Mouse (Mus musculus): ENCODE results near the gene Alyref. TPM values are rescaled to one million over a fixed set of nuclear protein-coding genes. Genes with fewer than 3 reads are reported as not detected.

Alyref gene
- total and polyA plus RNA-seq, 3 experiments, result 600 to 1,072 TPM; not detected in 1

GRCm38 (mm10) chr11:120628601-120629340, 30.6 kb upstream of the Alyref start:
- TF ChIP-seq POLR2AphosphoS5 (IDR thresholded peaks at IDR 0.05; ENCODE audit: borderline replicate concordance, low read depth, low read length), result no peak
- TF ChIP-seq SMC3 (IDR thresholded peaks at IDR 0.05; ENCODE audit: low read depth, low read length), result no peak
- TF ChIP-seq NELFE (IDR thresholded peaks at IDR 0.05; ENCODE audit: low read depth, low read length), result no peak
- TF ChIP-seq E2F4 (IDR thresholded peaks at IDR 0.05; ENCODE audit: borderline replicate concordance, low read depth, low read length), result no peak
- TF ChIP-seq MAZ (IDR thresholded peaks at IDR 0.05; ENCODE audit: low read depth, low read length), result no peak
- TF ChIP-seq ZC3H11A (IDR thresholded peaks at IDR 0.05; ENCODE audit: low read depth, low read length), result no peak
- TF ChIP-seq TAL1 (IDR thresholded peaks at IDR 0.05; ENCODE audit: low read length), result no peak
- no peak for TF ChIP-seq TCF12 (IDR thresholded peaks at IDR 0.05; ENCODE audit: low read depth, low read length)
- no peak for TF ChIP-seq KAT2A (conservative IDR thresholded peaks at IDR 0.05; ENCODE audit: low read depth, low read length)
- no peak for TF ChIP-seq JUND (IDR thresholded peaks at IDR 0.05; ENCODE audit: low read depth, low read length)
- no peak for TF ChIP-seq POLR2A (IDR thresholded peaks at IDR 0.05; ENCODE audit: control insufficient read depth in 1 of 2, insufficient read depth in 1 of 2, low read depth in 1 of 2, low read length in 2 of 2, poor library complexity in 1 of 2)
- TF ChIP-seq HCFC1 (IDR thresholded peaks at IDR 0.05; ENCODE audit: low read depth, low read length), result no peak
- no peak for TF ChIP-seq ELF1 (IDR thresholded peaks at IDR 0.05; ENCODE audit: low read depth, low read length)
- TF ChIP-seq CTCF (IDR thresholded peaks at IDR 0.05 in 2 of 3, conservative IDR thresholded peaks at IDR 0.05 in 1 of 3; ENCODE audit: control insufficient read depth in 1 of 3, insufficient read depth in 1 of 3, low read depth in 2 of 3, low read length in 3 of 3, poor library complexity in 1 of 3, severe bottlenecking in 1 of 3), result no peak
- no peak for TF ChIP-seq CHD2 (IDR thresholded peaks at IDR 0.05; ENCODE audit: low read length)
- TF ChIP-seq MXI1 (IDR thresholded peaks at IDR 0.05; ENCODE audit: low read depth, low read length), result no peak
- TF ChIP-seq ZMIZ1 (IDR thresholded peaks at IDR 0.05; ENCODE audit: low read depth, low read length), result no peak
- Histone ChIP-seq H3K4me3 (ENCODE audit: control insufficient read depth in 1 of 2, insufficient read depth in 1 of 2, low read depth in 2 of 2, low read length in 2 of 2) (no peak overlapping the region), H3K27ac (ENCODE audit: control insufficient read depth, low read depth, low read length) (no peak overlapping the region), H3K36me3 (ENCODE audit: control insufficient read depth in 1 of 2, insufficient read depth in 2 of 2, low read length in 2 of 2) (peaks cover 3 to 32% of the 10 kb centered on the region in 2 experiments; a peak in 3 of 4 replicates), H3K9me3 (replicated peaks; ENCODE audit: insufficient read depth, low read length) (no peaks in the 10 kb centered on the region), H3K9ac (ENCODE audit: control insufficient read depth, low read depth, low read length, poor library complexity, severe bottlenecking) (no peak overlapping the region), H3K4me1 (ENCODE audit: control insufficient read depth in 1 of 2, insufficient read depth in 2 of 2, low read length in 2 of 2) (peaks cover 19 to 39% of the 10 kb centered on the region in 2 experiments), H3K27me3 (ENCODE audit: control insufficient read depth in 1 of 2, insufficient read depth in 2 of 2, low read length in 2 of 2) (no peaks in the 10 kb centered on the region), H3K79me2 (ENCODE audit: control insufficient read depth, insufficient read depth, low read length, poor library complexity) (peaks cover 65% of the 10 kb centered on the region)
- DNase-seq (ENCODE audit: low read depth, low spot score), result no peak

- peaks cover 19 to 40% of the 10 kb centered on the region in 2 experiments for H3K4me1 ChIP-seq (ENCODE audit: control insufficient read depth in 1 of 2, insufficient read depth in 2 of 2, low read length in 2 of 2)
- no peak overlapping the region for H3K9ac ChIP-seq (ENCODE audit: control insufficient read depth, low read depth, low read length, poor library complexity, severe bottlenecking)
- no peak overlapping the region for H3K27ac ChIP-seq (ENCODE audit: control insufficient read depth, low read depth, low read length)
- no peak overlapping the region for H3K4me3 ChIP-seq (ENCODE audit: control insufficient read depth in 1 of 2, insufficient read depth in 1 of 2, low read depth in 2 of 2, low read length in 2 of 2)
- peaks cover 65% of the 10 kb centered on the region for H3K79me2 ChIP-seq (ENCODE audit: control insufficient read depth, insufficient read depth, low read length, poor library complexity)
- H3K36me3 ChIP-seq (ENCODE audit: control insufficient read depth in 1 of 2, insufficient read depth in 2 of 2, low read length in 2 of 2), result peaks cover 3 to 35% of the 10 kb centered on the region in 2 experiments
- no peaks in the 10 kb centered on the region for H3K9me3 ChIP-seq (replicated peaks; ENCODE audit: insufficient read depth, low read length)
- no peaks in the 10 kb centered on the region for H3K27me3 ChIP-seq (ENCODE audit: control insufficient read depth in 1 of 2, insufficient read depth in 2 of 2, low read length in 2 of 2)
- no peak for DNase-seq (ENCODE audit: low read depth, low spot score)
- no peak for TF ChIP-seq USF1 (IDR thresholded peaks at IDR 0.05; ENCODE audit: low read depth, low read length)
- TF ChIP-seq ZMIZ1 (IDR thresholded peaks at IDR 0.05; ENCODE audit: low read depth, low read length), result no peak
- no peak for TF ChIP-seq MYB (IDR thresholded peaks at IDR 0.05; ENCODE audit: low read depth, low read length)
- no peak for TF ChIP-seq SMC3 (IDR thresholded peaks at IDR 0.05; ENCODE audit: low read depth, low read length)
- TF ChIP-seq RCOR1 (IDR thresholded peaks at IDR 0.05; ENCODE audit: low read depth, low read length), result no peak
- no peak for TF ChIP-seq POLR2AphosphoS2 (IDR thresholded peaks at IDR 0.05; ENCODE audit: low read length)
- TF ChIP-seq CHD2 (IDR thresholded peaks at IDR 0.05; ENCODE audit: low read length), result no peak
- TF ChIP-seq SIN3A (IDR thresholded peaks at IDR 0.05; ENCODE audit: low read length), result no peak
- TF ChIP-seq POLR2AphosphoS5 (IDR thresholded peaks at IDR 0.05; ENCODE audit: borderline replicate concordance, low read depth, low read length), result no peak
- TF ChIP-seq ZKSCAN1 (IDR thresholded peaks at IDR 0.05; ENCODE audit: low read depth, low read length), result no peak
- no peak for TF ChIP-seq MAFK (IDR thresholded peaks at IDR 0.05; ENCODE audit: borderline replicate concordance, low read depth, low read length)
- TF ChIP-seq MYC (IDR thresholded peaks at IDR 0.05; ENCODE audit: low read depth, low read length), result no peak
- no peak for TF ChIP-seq EP300 (IDR thresholded peaks at IDR 0.05; ENCODE audit: low read depth in 1 of 2, low read length in 2 of 2)
- no peak for TF ChIP-seq JUND (IDR thresholded peaks at IDR 0.05; ENCODE audit: low read depth, low read length)
- TF ChIP-seq ZNF384 (IDR thresholded peaks at IDR 0.05; ENCODE audit: low read depth, low read length), result no peak
- TF ChIP-seq TBP (IDR thresholded peaks at IDR 0.05; ENCODE audit: low read depth, low read length), result no peak
- no peak for TF ChIP-seq MXI1 (IDR thresholded peaks at IDR 0.05; ENCODE audit: low read depth, low read length)
- no peak for TF ChIP-seq GABPA (IDR thresholded peaks at IDR 0.05; ENCODE audit: low read depth, low read length)
These were observed 29.5 kb upstream of the Alyref start for GRCm38 (mm10) chr11:120627468-120628300.

All from MEL (cell line).